Mouse (Mus musculus): ENCODE measurements around the gene Clcn5. TPM values are rescaled to one million over a fixed set of nuclear protein-coding genes. Genes with fewer than 3 reads are reported as not detected.

The Clcn5 gene
- polyA plus RNA-seq, 1 experiment = 1.5 TPM

DNA sequence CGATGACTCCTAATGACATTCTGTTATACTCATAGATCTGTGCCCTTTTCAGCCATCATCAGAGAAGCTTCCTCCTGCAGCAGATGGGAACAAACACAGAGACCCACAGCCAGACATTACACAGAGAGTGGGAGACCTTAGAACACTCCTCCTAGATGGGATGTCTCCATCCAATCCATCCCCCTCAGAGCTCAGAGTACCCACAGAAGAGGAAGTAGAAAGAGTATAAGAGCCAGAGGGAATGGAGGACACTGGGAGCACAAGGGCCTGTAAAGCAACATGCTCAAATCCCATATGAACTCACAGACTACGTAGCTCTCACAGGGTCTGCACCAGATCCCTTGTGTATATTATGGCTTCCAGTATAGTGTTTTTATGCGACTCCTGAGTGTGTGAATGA, 115.6 kb downstream of the Clcn5 start:
- no peak for TF ChIP-seq POLR2A (IDR thresholded peaks at IDR 0.05; ENCODE audit: control insufficient read depth, low read depth, low read length)
- TF ChIP-seq CTCF (IDR thresholded peaks at IDR 0.05; ENCODE audit: control insufficient read depth, insufficient read depth, insufficient replicate concordance, low read depth, low read length) = no peak
- no peak overlapping the region for H3K4me3 ChIP-seq (ENCODE audit: control insufficient read depth, low read depth, low read length)
- H3K27ac ChIP-seq (ENCODE audit: control insufficient read depth, insufficient read depth, low read depth, low read length) = no peak overlapping the region
- no peaks in the 10 kb centered on the region for H3K36me3 ChIP-seq (ENCODE audit: control insufficient read depth, insufficient read depth, low read length)
- no peaks in the 10 kb centered on the region for H3K27me3 ChIP-seq (ENCODE audit: control insufficient read depth, insufficient read depth, low read length)
- H3K4me1 ChIP-seq (ENCODE audit: control insufficient read depth, insufficient read depth, low read length) = no peaks in the 10 kb centered on the region

DNA sequence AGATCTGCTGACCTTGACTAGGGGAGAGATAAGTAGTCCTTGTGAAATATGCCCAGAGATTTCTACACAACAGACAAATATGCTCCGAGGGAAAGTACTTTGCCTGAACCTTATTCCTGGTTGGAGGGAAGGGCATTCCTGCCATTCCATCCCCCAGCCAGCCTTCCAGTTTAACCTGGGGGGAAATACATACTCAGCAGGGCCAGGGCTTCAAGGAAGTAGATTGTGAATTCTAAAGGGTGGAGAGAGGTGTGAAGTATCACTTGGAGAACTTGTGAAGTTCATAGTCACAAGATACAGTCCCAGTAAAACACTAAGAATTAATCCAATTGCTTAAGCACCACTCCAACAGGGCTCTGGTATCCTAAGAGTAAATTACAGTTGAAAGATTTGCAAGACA, 121.3 kb downstream of the Clcn5 start:
- TF ChIP-seq CTCF (IDR thresholded peaks at IDR 0.05; ENCODE audit: control insufficient read depth, insufficient read depth, insufficient replicate concordance, low read depth, low read length) = no peak
- TF ChIP-seq POLR2A (IDR thresholded peaks at IDR 0.05; ENCODE audit: control insufficient read depth, low read depth, low read length) = no peak
- Histone ChIP-seq H3K36me3 (ENCODE audit: control insufficient read depth, insufficient read depth, low read length) (no peaks in the 10 kb centered on the region), H3K4me3 (ENCODE audit: control insufficient read depth, low read depth, low read length) (no peak overlapping the region), H3K27me3 (ENCODE audit: control insufficient read depth, insufficient read depth, low read length) (no peaks in the 10 kb centered on the region), H3K4me1 (ENCODE audit: control insufficient read depth, insufficient read depth, low read length) (no peaks in the 10 kb centered on the region), H3K27ac (ENCODE audit: control insufficient read depth, insufficient read depth, low read depth, low read length) (no peak overlapping the region)

DNA sequence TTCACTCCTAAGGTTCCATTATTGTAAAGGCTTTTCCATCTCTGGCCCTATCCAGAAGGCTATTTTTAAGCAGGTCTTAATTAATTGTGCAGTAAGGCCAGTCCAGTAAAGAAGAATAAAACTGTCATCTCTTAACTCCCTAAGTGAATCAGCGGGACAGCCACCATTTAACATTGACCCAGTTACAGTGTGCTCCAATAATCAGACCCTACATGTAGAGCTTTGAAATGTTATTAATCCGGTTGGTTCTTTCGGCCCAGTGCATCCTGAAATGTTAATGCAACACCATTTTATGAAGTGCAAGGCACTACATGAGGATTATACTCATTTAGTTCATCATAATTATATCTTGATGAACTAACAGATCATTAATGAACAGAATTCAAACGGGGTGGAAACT, 128.3 kb downstream of the Clcn5 start:
- peaks cover 2% of the 10 kb centered on the region; the same call in 1 of the 2 replicates for H3K4me1 ChIP-seq (ENCODE audit: control insufficient read depth, insufficient read depth, low read length)
- H3K27ac ChIP-seq (ENCODE audit: control insufficient read depth, insufficient read depth, low read depth, low read length) = no peak overlapping the region
- TF ChIP-seq POLR2A (IDR thresholded peaks at IDR 0.05; ENCODE audit: control insufficient read depth, low read depth, low read length) (no peak), CTCF (IDR thresholded peaks at IDR 0.05; ENCODE audit: control insufficient read depth, insufficient read depth, insufficient replicate concordance, low read depth, low read length) (no peak)
- no peaks in the 10 kb centered on the region for H3K36me3 ChIP-seq (ENCODE audit: control insufficient read depth, insufficient read depth, low read length)
- H3K27me3 ChIP-seq (ENCODE audit: control insufficient read depth, insufficient read depth, low read length) = no peaks in the 10 kb centered on the region
- H3K4me3 ChIP-seq (ENCODE audit: control insufficient read depth, low read depth, low read length) = no peak overlapping the region

GRCm38 (mm10) chrX:7188311-7188807, 130.8 kb downstream of the Clcn5 start:
- H3K36me3 ChIP-seq (ENCODE audit: control insufficient read depth, insufficient read depth, low read length) = no peaks in the 10 kb centered on the region
- H3K4me3 ChIP-seq (ENCODE audit: control insufficient read depth, low read depth, low read length) = peak overlapping the region; percentile 38
- H3K27me3 ChIP-seq (ENCODE audit: control insufficient read depth, insufficient read depth, low read length) = no peaks in the 10 kb centered on the region
- H3K27ac ChIP-seq (ENCODE audit: control insufficient read depth, insufficient read depth, low read depth, low read length) = peak overlapping the region; percentile 29
- TF ChIP-seq CTCF (IDR thresholded peaks at IDR 0.05; ENCODE audit: control insufficient read depth, insufficient read depth, insufficient replicate concordance, low read depth, low read length) (no peak), POLR2A (IDR thresholded peaks at IDR 0.05; ENCODE audit: control insufficient read depth, low read depth, low read length) (no peak)
- peaks cover 2% of the 10 kb centered on the region; the same call in 1 of the 2 replicates for H3K4me1 ChIP-seq (ENCODE audit: control insufficient read depth, insufficient read depth, low read length)

DNA sequence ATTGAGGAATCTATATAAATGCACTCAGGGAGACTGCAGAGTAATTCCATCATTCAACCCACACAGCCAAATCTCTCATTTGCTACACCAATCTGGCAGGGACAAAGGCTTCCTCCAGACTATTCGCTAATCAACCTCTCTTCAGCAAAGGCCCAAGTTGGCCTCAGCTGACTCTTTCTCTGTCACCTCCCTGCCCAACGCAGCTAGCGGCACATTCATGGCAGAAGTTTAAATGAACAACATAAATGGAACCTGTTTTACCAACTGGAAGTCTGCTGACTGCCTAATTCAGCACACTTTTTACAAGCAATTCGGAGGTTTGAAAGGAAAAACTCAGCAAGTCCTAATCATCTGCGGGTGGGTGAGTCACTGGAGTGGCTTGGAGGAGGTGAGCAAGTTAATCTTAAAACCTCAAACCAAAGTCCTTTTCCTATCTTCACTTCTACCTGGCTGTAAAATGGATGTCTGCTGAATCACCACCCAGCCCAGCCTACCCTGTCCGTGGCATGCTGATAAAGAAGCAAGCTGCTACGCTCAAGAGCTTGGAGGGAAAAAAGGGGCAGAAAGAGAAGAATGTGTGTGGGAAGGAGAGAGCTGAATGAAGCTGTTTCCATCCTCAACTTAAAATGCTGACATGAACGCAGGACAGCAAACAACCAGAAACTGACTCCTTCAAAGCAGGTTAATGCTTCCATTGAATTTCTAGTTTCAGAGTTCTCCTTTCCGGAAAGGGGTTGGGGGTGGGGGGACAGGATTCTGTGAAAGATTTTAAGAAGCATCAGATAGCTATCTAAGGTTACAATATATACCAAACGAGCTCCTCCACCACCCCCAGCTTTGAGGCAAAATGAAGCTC, 131.5 kb downstream of the Clcn5 start:
- Histone ChIP-seq H3K4me1 (ENCODE audit: control insufficient read depth, insufficient read depth, low read length) (peaks cover 2% of the 10 kb centered on the region; the same call in 1 of the 2 replicates), H3K27ac (ENCODE audit: control insufficient read depth, insufficient read depth, low read depth, low read length) (peak overlapping the region; percentile 62), H3K27me3 (ENCODE audit: control insufficient read depth, insufficient read depth, low read length) (no peaks in the 10 kb centered on the region), H3K4me3 (ENCODE audit: control insufficient read depth, low read depth, low read length) (peak overlapping the region; percentile 38; the same call in 1 of the 2 replicates), H3K36me3 (ENCODE audit: control insufficient read depth, insufficient read depth, low read length) (no peaks in the 10 kb centered on the region)
- no peak for TF ChIP-seq CTCF (IDR thresholded peaks at IDR 0.05; ENCODE audit: control insufficient read depth, insufficient read depth, insufficient replicate concordance, low read depth, low read length)
- TF ChIP-seq POLR2A (IDR thresholded peaks at IDR 0.05; ENCODE audit: control insufficient read depth, low read depth, low read length) = no peak

DNA sequence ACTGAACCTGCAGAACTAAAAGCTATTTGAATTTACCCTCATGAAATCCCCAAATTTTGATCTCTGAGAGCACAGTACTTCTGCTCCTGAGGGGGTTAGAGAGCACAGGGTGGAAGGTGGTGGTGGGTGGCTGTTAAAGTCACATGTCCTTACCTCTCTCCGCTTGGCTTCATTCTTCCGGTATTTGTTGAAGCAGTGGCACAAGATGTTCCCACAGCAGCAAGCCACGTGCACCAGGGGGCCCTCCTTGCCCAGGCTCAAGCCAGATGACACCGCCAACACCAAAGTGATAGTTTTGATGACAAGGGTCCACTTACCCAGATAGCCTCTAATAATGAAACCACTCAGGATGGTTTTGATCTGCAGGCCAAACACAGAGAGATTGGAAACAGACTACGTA, 149.0 kb downstream of the Clcn5 start:
- Histone ChIP-seq H3K4me3 (ENCODE audit: control insufficient read depth, low read depth, low read length) (no peak overlapping the region), H3K4me1 (ENCODE audit: control insufficient read depth, insufficient read depth, low read length) (no peaks in the 10 kb centered on the region), H3K27me3 (ENCODE audit: control insufficient read depth, insufficient read depth, low read length) (no peaks in the 10 kb centered on the region), H3K27ac (ENCODE audit: control insufficient read depth, insufficient read depth, low read depth, low read length) (no peak overlapping the region), H3K36me3 (ENCODE audit: control insufficient read depth, insufficient read depth, low read length) (no peaks in the 10 kb centered on the region)
- TF ChIP-seq POLR2A (IDR thresholded peaks at IDR 0.05; ENCODE audit: control insufficient read depth, low read depth, low read length) (no peak), CTCF (IDR thresholded peaks at IDR 0.05; ENCODE audit: control insufficient read depth, insufficient read depth, insufficient replicate concordance, low read depth, low read length) (no peak)

- H3K36me3 ChIP-seq (ENCODE audit: control insufficient read depth, insufficient read depth, low read length) = no peaks in the 10 kb centered on the region
- H3K4me1 ChIP-seq (ENCODE audit: control insufficient read depth, insufficient read depth, low read length) = no peaks in the 10 kb centered on the region
- no peak overlapping the region for H3K27ac ChIP-seq (ENCODE audit: control insufficient read depth, insufficient read depth, low read depth, low read length)
- no peaks in the 10 kb centered on the region for H3K27me3 ChIP-seq (ENCODE audit: control insufficient read depth, insufficient read depth, low read length)
- H3K4me3 ChIP-seq (ENCODE audit: control insufficient read depth, low read depth, low read length) = no peak overlapping the region
- TF ChIP-seq CTCF (IDR thresholded peaks at IDR 0.05; ENCODE audit: control insufficient read depth, insufficient read depth, insufficient replicate concordance, low read depth, low read length) = no peak
- no peak for TF ChIP-seq POLR2A (IDR thresholded peaks at IDR 0.05; ENCODE audit: control insufficient read depth, low read depth, low read length)
These were observed 150.4 kb downstream of the Clcn5 start for GRCm38 (mm10) chrX:7168799-7169198.

All from testis, adult 2 months (tissue).